Mouse (Mus musculus) layer of hippocampus, adult 9-10 months (tissue): Measurements from ENCODE around the gene Bfsp1.

ENCODE experiments used
- DNase-seq: peaks from one replicate; pipeline ENCODE4 v3.0.0; 2022; ENCODE audit warnings: low spot score

The Bfsp1 gene

GRCm38 (mm10) chr2:143796335-143797013, 66.5 kb downstream of the Bfsp1 start:
- DNase-seq: no peak

GRCm38 (mm10) chr2:143795858-143796257, 67.1 kb downstream of the Bfsp1 start:
- DNase-seq: peak; percentile 11

- no peak for DNase-seq
Measured at GRCm38 (mm10) chr2:143789911-143790310, 73.1 kb downstream of the Bfsp1 start.

GRCm38 (mm10) chr2:143780310-143780709, 82.7 kb downstream of the Bfsp1 start:
- no peak for DNase-seq
